Mouse (Mus musculus): ENCODE data around the gene Mapt. TPM values are rescaled to one million over a fixed set of nuclear protein-coding genes. Genes with fewer than 3 reads are reported as not detected.

Mapt gene
- polyA plus RNA-seq, 1 experiment from 2014 or later: 1,219 TPM

DNA sequence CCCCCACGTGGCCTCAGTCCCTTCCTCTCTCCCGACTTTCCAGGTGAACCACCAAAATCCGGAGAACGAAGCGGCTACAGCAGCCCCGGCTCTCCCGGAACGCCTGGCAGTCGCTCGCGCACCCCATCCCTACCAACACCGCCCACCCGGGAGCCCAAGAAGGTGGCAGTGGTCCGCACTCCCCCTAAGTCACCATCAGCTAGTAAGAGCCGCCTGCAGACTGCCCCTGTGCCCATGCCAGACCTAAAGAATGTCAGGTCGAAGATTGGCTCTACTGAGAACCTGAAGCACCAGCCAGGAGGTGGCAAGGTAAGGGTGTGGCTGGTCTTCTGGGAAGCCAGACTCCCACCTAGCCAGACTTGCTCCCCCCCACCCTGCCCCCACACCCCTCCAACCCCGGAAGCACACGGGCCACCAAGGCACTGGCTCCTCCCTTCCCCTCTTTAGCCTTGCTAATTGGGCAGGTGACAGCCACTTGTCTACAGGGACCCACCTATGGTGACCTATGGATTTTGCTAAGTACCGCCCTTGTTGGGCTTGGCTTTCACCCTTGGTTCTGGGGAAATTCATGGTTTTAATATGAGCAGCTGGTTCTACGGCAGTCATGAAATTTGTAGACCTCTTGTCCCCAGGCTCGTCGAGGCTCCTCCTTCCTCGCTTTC is 79.2 kb downstream of the Mapt start:
- Histone ChIP-seq H3K27me3 (replicated peaks; ENCODE audit: control insufficient read depth, insufficient read depth, low read length) (no peaks in the 10 kb centered on the region), H3K4me1 (ENCODE audit: control insufficient read depth, insufficient read depth, low read depth, low read length) (no peaks in the 10 kb centered on the region), H3K4me3 (ENCODE audit: low read length) (no peak overlapping the region), H3K9me3 (ENCODE audit: control insufficient read depth, low read length) (no peaks in the 10 kb centered on the region), H3K9ac (ENCODE audit: low read depth, low read length) (no peak overlapping the region), H3K27ac (ENCODE audit: low read depth, low read length) (no peak overlapping the region), H3K36me3 (ENCODE audit: control insufficient read depth, insufficient read depth, low read length) (peaks cover 27% of the 10 kb centered on the region), H3K4me2 (ENCODE audit: low read length) (no peak overlapping the region)
- 22% methylated on average over 23 of the region's 23 CpGs for WGBS
- no peak for ATAC-seq

DNA sequence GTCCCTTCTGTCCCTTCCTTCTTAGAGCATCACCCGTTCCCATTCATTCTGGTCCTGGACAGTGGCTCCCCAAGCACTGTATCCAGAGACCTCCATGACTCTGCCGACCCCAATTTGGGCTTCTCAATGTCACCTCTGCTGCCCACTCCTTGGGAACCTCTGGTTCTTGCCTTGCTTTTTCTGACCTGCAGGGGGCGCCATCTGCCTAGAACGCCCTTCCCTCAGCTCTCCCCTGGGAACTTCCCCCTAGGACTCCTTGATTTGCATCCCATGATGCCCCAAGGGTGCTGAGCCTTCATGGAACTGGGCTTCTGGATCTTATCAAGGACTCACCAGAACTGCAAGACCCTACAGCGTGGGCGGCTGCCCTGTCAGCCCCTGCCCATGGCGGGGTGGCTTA is 80.5 kb downstream of the Mapt start:
- ATAC-seq: no peak
- Histone ChIP-seq H3K4me3 (ENCODE audit: low read length) (no peak overlapping the region), H3K4me2 (ENCODE audit: low read length) (no peak overlapping the region), H3K9ac (ENCODE audit: low read depth, low read length) (no peak overlapping the region), H3K36me3 (ENCODE audit: control insufficient read depth, insufficient read depth, low read length) (peaks cover 26% of the 10 kb centered on the region), H3K4me1 (ENCODE audit: control insufficient read depth, insufficient read depth, low read depth, low read length) (no peaks in the 10 kb centered on the region), H3K27me3 (replicated peaks; ENCODE audit: control insufficient read depth, insufficient read depth, low read length) (no peaks in the 10 kb centered on the region), H3K9me3 (ENCODE audit: control insufficient read depth, low read length) (no peaks in the 10 kb centered on the region), H3K27ac (ENCODE audit: low read depth, low read length) (no peak overlapping the region)
- 72% methylated on average over 7 of the region's 7 CpGs for WGBS

DNA sequence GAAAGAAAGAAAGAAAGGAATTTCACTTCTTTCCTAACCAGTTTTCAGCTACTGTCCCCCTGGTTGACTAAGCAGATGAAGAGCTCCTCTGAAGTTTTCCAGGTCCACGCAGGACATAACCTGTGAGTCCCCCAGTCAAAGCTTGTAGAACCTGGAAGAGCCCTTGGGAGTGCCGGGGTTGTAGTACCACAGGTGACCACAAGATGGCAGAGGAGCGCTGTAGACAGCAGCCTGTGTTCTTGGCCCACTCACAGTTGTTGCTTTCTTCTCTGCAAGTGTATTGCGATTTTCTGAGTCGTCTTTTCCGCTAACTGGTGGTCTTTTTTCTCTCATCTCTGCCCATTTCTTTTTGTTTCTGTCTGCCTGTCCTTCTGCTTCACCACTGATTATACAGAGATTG is 84.5 kb downstream of the Mapt start:
- H3K9ac ChIP-seq (ENCODE audit: low read depth, low read length): no peak overlapping the region
- H3K4me3 ChIP-seq (ENCODE audit: low read length): no peak overlapping the region
- H3K36me3 ChIP-seq (ENCODE audit: control insufficient read depth, insufficient read depth, low read length): peaks cover 32% of the 10 kb centered on the region
- peaks cover 13% of the 10 kb centered on the region for H3K4me1 ChIP-seq (ENCODE audit: control insufficient read depth, insufficient read depth, low read depth, low read length)
- no peak overlapping the region for H3K4me2 ChIP-seq (ENCODE audit: low read length)
- H3K9me3 ChIP-seq (ENCODE audit: control insufficient read depth, low read length): no peaks in the 10 kb centered on the region
- 4% methylated on average over 6 of the region's 6 CpGs for WGBS
- ATAC-seq: no peak
- H3K27me3 ChIP-seq (replicated peaks; ENCODE audit: control insufficient read depth, insufficient read depth, low read length): no peaks in the 10 kb centered on the region
- no peak overlapping the region for H3K27ac ChIP-seq (ENCODE audit: low read depth, low read length)

DNA sequence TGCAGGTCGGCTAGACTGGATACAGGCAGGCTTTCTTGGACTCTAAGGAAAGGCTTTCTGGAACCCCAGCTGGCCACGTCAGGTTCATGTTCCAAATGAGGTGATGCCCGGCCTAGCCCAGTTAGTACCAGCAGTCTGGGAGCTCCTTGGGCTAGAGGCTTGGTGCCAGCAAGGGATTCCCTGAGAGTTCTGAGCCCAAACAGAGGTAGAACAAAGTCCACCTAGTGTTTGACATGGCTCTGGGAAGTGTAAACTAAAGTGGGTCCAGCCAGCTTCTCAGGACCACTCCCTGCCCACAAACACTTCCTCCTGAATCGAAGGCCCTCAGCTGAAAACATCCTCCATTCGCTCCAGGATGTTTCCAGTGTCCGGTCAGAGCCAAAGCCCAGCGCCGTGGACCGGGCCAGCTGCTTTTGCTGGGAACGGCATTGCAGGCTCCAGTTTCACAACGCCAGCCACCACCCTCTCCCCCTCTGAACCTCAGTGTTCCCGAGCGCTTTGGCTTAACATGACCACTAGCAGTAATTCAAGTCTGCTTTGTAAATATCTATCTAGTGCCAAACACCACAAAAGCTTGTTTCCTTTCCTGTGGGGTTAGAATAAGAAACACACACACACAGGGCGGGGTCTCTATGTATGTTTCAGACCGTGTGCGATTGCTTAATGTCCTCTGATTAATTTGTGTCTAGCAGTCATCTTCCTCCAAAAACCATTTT is 85.7 kb downstream of the Mapt start:
- 66% methylated on average over 16 of the region's 16 CpGs for WGBS
- peaks cover 28% of the 10 kb centered on the region for H3K36me3 ChIP-seq (ENCODE audit: control insufficient read depth, insufficient read depth, low read length)
- ATAC-seq: no peak
- H3K4me2 ChIP-seq (ENCODE audit: low read length): no peak overlapping the region
- no peak overlapping the region for H3K4me3 ChIP-seq (ENCODE audit: low read length)
- H3K27ac ChIP-seq (ENCODE audit: low read depth, low read length): no peak overlapping the region
- no peaks in the 10 kb centered on the region for H3K9me3 ChIP-seq (ENCODE audit: control insufficient read depth, low read length)
- no peak overlapping the region for H3K9ac ChIP-seq (ENCODE audit: low read depth, low read length)
- H3K27me3 ChIP-seq (replicated peaks; ENCODE audit: control insufficient read depth, insufficient read depth, low read length): no peaks in the 10 kb centered on the region
- peaks cover 13% of the 10 kb centered on the region for H3K4me1 ChIP-seq (ENCODE audit: control insufficient read depth, insufficient read depth, low read depth, low read length)

DNA sequence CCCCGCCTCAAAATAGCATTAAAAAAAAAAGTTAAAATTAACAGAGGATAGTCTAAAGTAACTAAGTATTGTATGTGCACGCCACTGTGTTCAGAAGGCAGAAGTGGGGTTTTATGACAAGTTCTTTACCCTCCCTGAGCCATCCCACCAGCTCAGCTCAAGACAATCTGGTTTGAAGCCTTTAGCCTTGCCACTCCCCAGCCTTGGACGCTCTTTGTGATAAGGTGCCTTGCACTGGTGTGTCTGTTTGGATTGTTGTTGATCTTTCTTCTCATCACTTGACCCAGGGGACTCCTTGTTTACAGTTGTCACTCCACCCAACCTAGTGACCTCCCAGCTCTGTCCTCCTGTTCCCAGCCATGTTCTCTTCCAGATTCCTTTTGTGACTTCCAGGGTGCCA is 86.4 kb downstream of the Mapt start:
- Histone ChIP-seq H3K4me2 (ENCODE audit: low read length) (no peak overlapping the region), H3K4me1 (ENCODE audit: control insufficient read depth, insufficient read depth, low read depth, low read length) (peaks cover 13% of the 10 kb centered on the region), H3K27ac (ENCODE audit: low read depth, low read length) (no peak overlapping the region), H3K4me3 (ENCODE audit: low read length) (no peak overlapping the region), H3K9ac (ENCODE audit: low read depth, low read length) (no peak overlapping the region), H3K36me3 (ENCODE audit: control insufficient read depth, insufficient read depth, low read length) (peaks cover 28% of the 10 kb centered on the region), H3K9me3 (ENCODE audit: control insufficient read depth, low read length) (no peaks in the 10 kb centered on the region), H3K27me3 (replicated peaks; ENCODE audit: control insufficient read depth, insufficient read depth, low read length) (no peaks in the 10 kb centered on the region)
- no peak for ATAC-seq
- 91% methylated on average over 3 of the region's 3 CpGs for WGBS

DNA sequence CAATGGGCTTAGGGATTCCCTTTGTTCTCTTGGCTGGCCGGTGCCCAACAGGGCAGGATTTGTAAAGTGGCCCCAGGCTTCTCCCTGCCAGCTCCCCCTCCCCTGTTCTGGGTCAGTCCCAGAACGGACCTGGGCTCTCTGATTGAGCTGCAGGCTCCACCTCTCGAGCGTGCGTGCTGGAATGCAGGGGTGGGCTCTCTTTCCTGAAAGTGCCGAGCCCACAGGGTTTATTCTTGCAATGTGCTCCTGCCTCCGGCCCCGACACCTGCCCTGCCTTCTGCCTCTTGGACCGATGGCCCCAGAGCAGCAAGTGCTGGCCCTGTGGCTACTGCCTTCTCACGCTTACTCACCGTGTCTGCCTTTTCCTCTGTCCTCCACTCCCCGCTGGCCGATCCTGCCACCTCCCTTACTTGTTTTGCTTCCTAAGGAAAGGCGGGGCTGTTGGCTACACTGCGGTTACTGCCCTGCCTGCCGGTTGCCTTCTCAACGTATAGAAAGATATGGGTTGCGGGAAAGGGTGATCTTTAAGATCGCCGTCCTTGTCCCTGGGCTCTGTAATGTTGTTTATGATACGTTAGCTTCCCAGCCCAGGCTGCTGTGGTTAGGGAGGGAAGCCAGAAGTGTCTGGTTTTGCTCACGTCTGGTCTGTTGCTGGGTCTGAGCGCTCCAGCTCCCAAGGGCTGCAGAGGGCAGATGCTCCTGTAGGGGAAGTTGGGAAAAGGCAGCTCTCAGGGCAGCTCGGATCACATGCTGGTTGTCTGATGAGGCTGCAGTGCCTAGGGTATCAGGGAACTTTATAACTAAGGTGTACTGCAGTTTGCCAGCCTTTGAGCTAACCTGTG is 88.0 kb downstream of the Mapt start:
- Histone ChIP-seq H3K36me3 (ENCODE audit: control insufficient read depth, insufficient read depth, low read length) (peaks cover 23% of the 10 kb centered on the region), H3K9ac (ENCODE audit: low read depth, low read length) (peak overlapping the region; percentile 33), H3K9me3 (ENCODE audit: control insufficient read depth, low read length) (no peaks in the 10 kb centered on the region), H3K4me3 (ENCODE audit: low read length) (peak overlapping the region; percentile 28), H3K27ac (ENCODE audit: low read depth, low read length) (peak overlapping the region; percentile 36; the same call in 1 of the 2 replicates), H3K4me1 (ENCODE audit: control insufficient read depth, insufficient read depth, low read depth, low read length) (peaks cover 13% of the 10 kb centered on the region), H3K27me3 (replicated peaks; ENCODE audit: control insufficient read depth, insufficient read depth, low read length) (no peaks in the 10 kb centered on the region), H3K4me2 (ENCODE audit: low read length) (peak overlapping the region; percentile 48)
- WGBS: 3% methylated on average over 24 of the region's 24 CpGs
- ATAC-seq: peak; percentile 62

DNA sequence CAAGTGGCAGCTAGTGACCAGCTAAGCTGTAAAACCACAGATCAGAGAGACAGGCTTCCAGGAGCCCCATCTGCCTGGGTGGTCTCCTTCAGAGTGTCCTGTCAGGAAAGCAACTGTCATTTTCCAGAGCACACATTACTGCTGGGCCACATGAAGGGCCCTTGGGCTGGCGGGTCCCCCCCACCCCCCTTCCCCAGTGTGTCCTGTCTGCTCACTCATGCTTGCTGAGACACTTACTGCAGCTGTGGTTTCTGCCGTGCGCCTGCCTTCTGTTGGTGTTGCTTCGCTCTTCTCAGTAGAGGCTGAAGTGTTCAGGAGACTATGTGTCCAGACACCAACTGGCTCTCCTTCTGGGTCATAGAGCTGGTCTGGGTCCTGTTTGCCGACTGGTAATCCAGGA is 89.3 kb downstream of the Mapt start:
- H3K27me3 ChIP-seq (replicated peaks; ENCODE audit: control insufficient read depth, insufficient read depth, low read length): no peaks in the 10 kb centered on the region
- peak overlapping the region; percentile 7; the same call in 1 of the 2 replicates for H3K27ac ChIP-seq (ENCODE audit: low read depth, low read length)
- H3K9ac ChIP-seq (ENCODE audit: low read depth, low read length): no peak overlapping the region
- H3K4me3 ChIP-seq (ENCODE audit: low read length): no peak overlapping the region
- ATAC-seq: no peak
- H3K4me2 ChIP-seq (ENCODE audit: low read length): no peak overlapping the region
- H3K4me1 ChIP-seq (ENCODE audit: control insufficient read depth, insufficient read depth, low read depth, low read length): peaks cover 13% of the 10 kb centered on the region
- H3K36me3 ChIP-seq (ENCODE audit: control insufficient read depth, insufficient read depth, low read length): peaks cover 23% of the 10 kb centered on the region
- WGBS: 63% methylated on average over 5 of the region's 5 CpGs
- no peaks in the 10 kb centered on the region for H3K9me3 ChIP-seq (ENCODE audit: control insufficient read depth, low read length)

DNA sequence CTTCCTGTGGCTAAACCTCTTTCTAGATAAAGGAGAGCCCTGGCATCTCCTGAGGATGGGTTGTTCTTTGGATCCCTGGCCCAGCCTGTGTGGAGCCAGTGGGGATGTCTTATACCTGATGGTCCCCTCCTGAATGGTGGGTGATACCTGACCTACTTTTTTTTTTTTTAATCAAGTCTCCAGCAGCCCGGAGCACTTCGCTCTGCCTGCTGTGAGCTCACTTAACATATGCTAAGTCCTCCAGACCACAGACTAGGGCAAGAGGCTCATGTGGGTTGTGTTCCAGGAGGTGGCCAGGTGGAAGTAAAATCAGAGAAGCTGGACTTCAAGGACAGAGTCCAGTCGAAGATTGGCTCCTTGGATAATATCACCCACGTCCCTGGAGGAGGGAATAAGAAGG is 91.0 kb downstream of the Mapt start:
- 35% methylated on average over 4 of the region's 4 CpGs for WGBS
- Histone ChIP-seq H3K4me2 (ENCODE audit: low read length) (no peak overlapping the region), H3K9ac (ENCODE audit: low read depth, low read length) (no peak overlapping the region), H3K9me3 (ENCODE audit: control insufficient read depth, low read length) (no peaks in the 10 kb centered on the region), H3K36me3 (ENCODE audit: control insufficient read depth, insufficient read depth, low read length) (peaks cover 15% of the 10 kb centered on the region), H3K4me1 (ENCODE audit: control insufficient read depth, insufficient read depth, low read depth, low read length) (peaks cover 13% of the 10 kb centered on the region), H3K27me3 (replicated peaks; ENCODE audit: control insufficient read depth, insufficient read depth, low read length) (no peaks in the 10 kb centered on the region), H3K4me3 (ENCODE audit: low read length) (no peak overlapping the region), H3K27ac (ENCODE audit: low read depth, low read length) (no peak overlapping the region)
- ATAC-seq: no peak

DNA sequence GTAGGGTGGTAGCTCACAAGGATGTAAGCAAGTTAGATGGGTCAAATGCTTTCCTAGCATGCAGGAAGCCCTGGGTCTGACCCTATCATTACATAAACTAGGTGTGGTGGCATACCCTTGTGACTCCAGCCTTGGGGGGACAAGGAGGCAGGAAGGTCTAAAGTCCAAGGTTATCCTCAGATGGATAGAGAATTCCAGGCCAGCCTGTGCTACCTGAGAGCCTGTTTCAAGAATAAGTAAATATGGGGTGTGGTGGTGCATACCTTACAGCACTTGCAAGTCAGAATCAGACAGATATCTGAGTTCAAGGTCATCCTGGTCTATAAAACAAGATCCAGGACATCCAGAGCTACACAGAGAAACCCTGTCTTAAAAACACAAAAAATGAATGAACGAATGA is 96.3 kb downstream of the Mapt start:
- no peak overlapping the region for H3K9ac ChIP-seq (ENCODE audit: low read depth, low read length)
- no peak overlapping the region for H3K27ac ChIP-seq (ENCODE audit: low read depth, low read length)
- 97% methylated on average over 1 of the region's 1 CpGs for WGBS
- ATAC-seq: no peak
- H3K27me3 ChIP-seq (replicated peaks; ENCODE audit: control insufficient read depth, insufficient read depth, low read length): no peaks in the 10 kb centered on the region
- H3K9me3 ChIP-seq (ENCODE audit: control insufficient read depth, low read length): no peaks in the 10 kb centered on the region
- H3K36me3 ChIP-seq (ENCODE audit: control insufficient read depth, insufficient read depth, low read length): 0 out of 2 replicates have a peak, but pooled peaks cover 7% of the 10 kb centered on the region
- H3K4me1 ChIP-seq (ENCODE audit: control insufficient read depth, insufficient read depth, low read depth, low read length): no peaks in the 10 kb centered on the region
- H3K4me3 ChIP-seq (ENCODE audit: low read length): no peak overlapping the region
- no peak overlapping the region for H3K4me2 ChIP-seq (ENCODE audit: low read length)

Measured in hindbrain, embryonic 16.5 days (tissue).